Mouse (Mus musculus) splenic B cell, adult 2 months (primary cell): ENCODE measurements around the gene Pigyl.
"Not testable (repeated sequence)": the region's sequence is repeated elsewhere in the genome, so short reads cannot be mapped to it uniquely, and the experiment has no call there.

Experiments used
- DNase-seq: peaks from one replicate; pipeline ENCODE4 v3.0.0-alpha.2; 2011; ENCODE audit warnings: low read depth, low spot score
- H3K27me3 ChIP-seq: 2 replicates; pipeline ENCODE4 v1.6.1; 2012; ENCODE audit warnings: mild to moderate bottlenecking, low read length, moderate library complexity, mixed read lengths; ENCODE audit not compliant: control insufficient read depth, poor library complexity, insufficient read depth, severe bottlenecking
- H3K36me3 ChIP-seq: 2 replicates; pipeline ENCODE4 v1.6.1; 2012; ENCODE audit warnings: mild to moderate bottlenecking, low read length, moderate library complexity, mixed read lengths; ENCODE audit not compliant: control insufficient read depth, poor library complexity, insufficient read depth, severe bottlenecking

Gene Pigyl

DNA sequence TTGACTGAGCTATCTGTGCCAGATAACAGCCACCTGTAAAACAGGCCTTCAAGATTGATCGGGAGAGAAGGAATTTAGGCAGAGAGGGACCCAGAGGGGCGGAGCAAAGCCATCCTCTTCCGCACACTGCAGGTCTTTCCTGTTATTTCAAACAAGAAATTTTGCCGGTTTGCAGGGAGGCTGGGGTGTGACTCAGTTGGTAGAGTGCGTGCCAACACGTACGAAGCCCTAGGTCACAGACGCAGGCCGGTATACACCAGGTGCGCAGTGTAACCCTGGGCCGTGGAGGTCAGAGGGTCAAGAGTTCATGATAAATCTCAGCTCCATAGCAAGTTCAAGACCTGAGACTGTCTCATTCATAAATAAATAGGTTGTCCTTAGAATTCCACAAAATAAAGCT is 24.4 kb upstream of the Pigyl start:
- Histone ChIP-seq H3K27me3 (no peaks in the 10 kb centered on the region), H3K36me3 (peaks cover 3% of the 10 kb centered on the region; the same call in 1 of the 2 replicates)
- no peak for DNase-seq

DNA sequence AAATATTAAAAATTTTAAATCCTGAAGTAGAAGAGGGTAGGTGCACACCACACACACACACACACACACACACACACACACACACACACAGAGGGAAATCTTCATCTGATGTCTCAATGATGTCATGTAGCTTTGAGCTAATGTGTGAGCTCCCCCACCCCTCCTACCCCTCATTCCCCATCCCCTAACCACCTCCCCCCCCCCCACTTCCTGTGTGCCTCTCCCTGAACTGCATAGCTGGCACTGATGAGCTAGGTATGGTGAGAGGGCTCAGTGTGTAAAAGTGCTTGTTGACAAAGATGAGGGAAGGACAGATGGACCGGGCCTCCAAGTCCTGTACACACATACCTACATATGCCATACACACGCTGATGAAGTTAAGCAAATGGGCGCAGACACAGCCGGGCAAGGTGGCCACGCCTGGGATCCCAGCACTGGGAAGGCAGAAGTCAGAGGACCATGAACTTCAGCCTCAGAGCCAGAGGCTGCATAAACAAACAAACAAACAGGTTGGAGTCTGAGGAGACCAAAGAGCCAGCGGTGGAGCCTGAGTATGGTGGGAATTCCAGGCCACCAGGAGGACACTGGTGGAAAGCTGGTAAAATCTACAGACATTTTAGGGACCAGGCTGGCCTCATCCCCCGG is 22.3 kb upstream of the Pigyl start:
- Histone ChIP-seq H3K27me3 (no peaks in the 10 kb centered on the region), H3K36me3 (no peaks in the 10 kb centered on the region)
- DNase-seq: no peak

DNA sequence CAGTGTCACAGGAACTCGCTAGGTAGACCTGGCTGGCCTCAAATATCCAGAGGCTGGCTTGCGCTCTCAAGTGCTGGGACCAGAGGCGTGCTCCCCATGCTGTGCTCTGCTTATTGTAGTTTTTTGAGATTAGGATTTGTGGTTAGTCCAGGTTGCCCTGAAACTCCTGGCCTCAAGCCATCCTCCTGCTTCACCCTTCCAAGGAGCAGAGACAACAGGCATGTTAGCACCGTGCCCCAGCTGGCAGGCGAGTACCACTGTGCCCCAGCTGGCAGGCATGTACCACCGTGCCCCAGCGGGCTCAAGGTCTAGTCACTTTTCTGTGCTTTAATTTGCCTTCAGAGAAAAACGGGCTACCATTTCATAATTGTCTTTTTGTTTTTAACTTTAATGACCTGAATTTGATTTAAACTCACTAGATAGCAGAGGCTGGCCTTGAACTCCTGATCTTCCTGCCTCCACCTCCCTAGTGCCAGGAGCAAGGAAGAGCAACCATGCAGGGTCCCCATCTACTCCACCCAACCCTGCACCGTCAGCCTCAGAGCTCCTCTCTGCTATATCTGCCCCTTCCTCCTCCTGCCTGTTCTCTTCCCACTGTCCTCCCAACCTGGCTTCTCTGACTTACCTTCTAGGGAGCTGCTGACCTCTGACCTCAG is 21.5 kb upstream of the Pigyl start:
- no peaks in the 10 kb centered on the region for H3K36me3 ChIP-seq
- H3K27me3 ChIP-seq: no peaks in the 10 kb centered on the region
- no peak for DNase-seq

DNA sequence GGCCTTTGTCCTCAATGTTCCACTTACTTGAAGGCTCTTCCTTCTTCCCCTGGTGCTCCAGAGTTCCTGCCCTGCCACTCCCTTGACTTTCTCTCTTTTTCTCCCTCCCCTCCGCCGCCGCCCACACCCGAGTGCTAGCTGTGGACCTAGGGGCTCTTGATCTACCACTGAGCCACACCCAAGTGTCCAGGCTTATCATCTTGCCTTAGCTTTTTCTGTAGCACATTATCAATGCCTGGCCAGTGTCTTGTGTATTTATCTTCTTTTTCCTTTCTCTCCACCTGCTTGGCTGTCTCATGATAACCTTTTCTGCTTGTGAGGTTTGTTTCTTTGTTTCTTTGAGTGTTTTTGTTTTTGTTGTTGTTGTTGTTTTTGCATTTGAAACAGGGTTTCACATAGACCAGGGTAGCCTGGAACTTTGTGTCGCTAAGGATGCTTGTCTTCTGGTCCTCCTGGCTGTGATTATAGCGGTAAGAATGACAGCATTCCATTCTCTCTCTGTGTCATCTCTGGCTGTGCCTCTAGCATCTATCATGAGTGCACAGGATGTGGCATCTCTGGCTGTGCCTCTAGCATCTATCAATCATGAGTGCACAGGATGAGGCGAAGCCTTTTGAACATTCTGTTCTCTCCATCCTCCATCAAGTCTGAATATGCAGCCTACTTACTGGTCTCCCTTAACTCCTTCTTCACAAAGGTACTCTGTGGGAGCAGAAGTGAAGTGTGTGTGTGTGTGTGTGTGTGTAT is 20.8 kb upstream of the Pigyl start, which contains the start of gene Acp5:
Gene Acp5 (minus strand): TSS at position 68 of the 747 bp plus-strand sequence.
- Histone ChIP-seq H3K36me3 (no peaks in the 10 kb centered on the region), H3K27me3 (no peaks in the 10 kb centered on the region)
- no peak for DNase-seq

DNA sequence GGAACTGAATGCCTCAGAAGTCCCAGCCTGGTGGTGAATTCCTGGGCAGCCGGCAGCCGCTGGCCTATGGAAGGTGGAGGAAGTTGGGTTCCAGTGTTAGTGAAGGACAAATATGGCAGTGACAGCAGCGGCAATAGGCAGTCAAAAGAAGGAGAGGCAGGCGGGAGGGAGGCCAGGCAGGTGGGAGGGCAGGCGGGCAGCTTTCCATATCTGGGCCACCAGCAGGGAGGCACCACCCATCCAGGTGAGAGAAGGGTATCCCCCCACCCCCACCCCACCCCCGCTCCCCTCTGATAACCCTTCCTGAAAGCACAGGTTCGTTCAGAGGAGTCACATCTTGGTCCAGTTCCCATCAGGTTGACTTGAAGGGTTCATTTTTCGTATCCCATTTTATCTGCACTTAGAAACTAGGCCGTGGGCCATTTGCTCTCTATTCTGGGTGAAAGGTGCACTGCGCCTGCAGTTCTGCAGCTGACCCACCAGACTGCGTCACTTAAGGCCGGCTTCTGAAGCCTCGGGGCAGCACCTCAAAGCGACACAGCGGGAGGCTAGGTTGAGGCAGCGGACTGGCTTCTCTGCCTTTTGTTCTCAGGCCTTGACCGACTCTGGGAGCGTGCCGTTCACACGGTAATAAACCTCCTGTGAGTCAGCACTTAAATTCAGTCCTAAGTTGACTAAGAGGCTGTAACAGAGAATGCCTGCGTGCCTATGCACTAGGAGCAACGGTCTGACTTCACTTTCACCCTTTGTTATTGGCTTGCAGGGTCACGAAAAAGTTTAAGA is 19.7 kb upstream of the Pigyl start:
- no peaks in the 10 kb centered on the region for H3K27me3 ChIP-seq
- H3K36me3 ChIP-seq: no peaks in the 10 kb centered on the region
- DNase-seq: no peak

DNA sequence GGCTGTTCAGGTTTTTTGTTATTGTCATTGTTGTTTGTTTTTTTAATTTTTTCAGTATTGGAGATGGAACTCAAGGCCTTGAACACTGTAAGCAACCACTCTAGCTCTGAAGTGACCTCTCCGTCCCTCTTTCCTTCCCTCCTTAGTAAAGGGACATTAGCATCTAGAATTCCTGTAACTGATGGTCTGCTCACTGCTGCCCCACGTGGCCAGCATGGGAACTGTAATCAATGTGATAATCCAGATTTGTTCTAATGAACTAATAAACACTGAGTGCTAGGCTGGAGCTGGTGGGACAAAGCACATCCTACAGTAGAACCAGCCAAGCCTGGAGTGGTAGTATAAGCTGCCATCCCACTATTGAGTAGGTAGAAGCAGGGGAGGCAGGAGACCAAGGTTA is 18.2 kb upstream of the Pigyl start:
- no peaks in the 10 kb centered on the region for H3K36me3 ChIP-seq
- peak; percentile 70 for DNase-seq

DNA sequence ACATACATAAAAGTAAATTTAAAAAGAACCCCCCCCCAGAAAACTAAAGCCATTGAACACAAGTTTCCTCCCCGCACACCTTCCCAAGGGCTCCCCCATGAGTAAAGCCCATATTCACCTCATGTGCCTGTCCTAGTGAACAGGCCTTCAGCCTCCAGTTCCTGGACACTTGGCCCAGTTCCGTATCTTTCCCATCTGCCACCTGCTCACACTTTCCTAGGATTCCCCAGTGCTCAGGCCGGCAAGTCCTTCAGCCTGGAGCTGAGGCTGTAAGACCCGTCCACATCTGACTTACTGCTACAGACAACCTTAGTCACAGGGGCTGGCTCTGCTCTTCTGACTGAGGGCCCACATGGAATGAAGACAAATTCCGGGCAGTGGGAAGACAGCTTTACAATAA is 16.9 kb upstream of the Pigyl start:
- no peaks in the 10 kb centered on the region for H3K27me3 ChIP-seq
- no peaks in the 10 kb centered on the region for H3K36me3 ChIP-seq
- no peak for DNase-seq

More for the DNA sequence above, 18.2 kb upstream of the Pigyl start:
- H3K27me3 ChIP-seq: no peaks in the 10 kb centered on the region

DNA sequence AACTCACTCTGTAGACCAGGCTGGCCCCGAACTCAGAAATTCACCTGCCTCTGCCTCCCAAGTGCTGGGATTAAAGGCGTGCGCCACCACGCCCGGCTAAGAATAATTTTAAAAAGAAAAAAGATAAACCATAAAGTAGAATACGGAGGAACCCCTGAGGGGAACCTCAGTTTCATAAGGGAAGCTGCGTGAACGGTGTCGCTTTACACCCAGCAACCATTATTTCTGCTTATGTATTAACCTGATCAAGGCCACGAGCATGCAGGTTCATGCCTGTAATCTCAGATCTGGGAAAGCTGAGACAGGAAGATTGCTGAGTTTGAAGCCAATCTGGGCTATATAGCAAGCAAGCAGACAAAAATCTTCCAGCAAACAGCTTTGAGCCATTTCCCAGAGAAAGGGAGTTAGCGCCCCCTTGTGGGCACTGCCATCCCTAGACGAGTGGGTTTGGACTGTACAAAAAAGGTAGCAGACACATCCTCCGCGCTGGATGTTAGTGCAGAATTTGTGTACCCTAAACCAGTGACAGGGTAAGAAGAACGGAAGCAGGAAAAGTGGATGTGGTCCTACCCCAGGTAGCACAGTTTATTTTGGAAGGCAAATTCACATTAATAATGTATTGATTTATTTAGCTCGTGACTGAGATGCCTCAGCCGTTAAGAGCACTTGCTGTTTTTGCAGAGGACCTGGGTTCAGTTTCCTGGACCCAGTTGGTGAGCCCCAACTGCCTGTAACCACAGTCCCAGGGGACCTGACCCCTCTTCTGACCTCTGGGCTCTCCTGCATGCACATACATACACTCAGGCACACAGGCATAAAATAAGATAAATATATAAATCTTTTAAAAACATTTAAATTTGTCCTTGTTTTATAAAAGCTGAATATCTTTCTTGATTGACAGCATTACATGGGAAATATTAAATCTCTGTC is 13.3 kb upstream of the Pigyl start:
- H3K27me3 ChIP-seq: no peaks in the 10 kb centered on the region
- peak; percentile 92 for DNase-seq
- H3K36me3 ChIP-seq: no peaks in the 10 kb centered on the region

DNA sequence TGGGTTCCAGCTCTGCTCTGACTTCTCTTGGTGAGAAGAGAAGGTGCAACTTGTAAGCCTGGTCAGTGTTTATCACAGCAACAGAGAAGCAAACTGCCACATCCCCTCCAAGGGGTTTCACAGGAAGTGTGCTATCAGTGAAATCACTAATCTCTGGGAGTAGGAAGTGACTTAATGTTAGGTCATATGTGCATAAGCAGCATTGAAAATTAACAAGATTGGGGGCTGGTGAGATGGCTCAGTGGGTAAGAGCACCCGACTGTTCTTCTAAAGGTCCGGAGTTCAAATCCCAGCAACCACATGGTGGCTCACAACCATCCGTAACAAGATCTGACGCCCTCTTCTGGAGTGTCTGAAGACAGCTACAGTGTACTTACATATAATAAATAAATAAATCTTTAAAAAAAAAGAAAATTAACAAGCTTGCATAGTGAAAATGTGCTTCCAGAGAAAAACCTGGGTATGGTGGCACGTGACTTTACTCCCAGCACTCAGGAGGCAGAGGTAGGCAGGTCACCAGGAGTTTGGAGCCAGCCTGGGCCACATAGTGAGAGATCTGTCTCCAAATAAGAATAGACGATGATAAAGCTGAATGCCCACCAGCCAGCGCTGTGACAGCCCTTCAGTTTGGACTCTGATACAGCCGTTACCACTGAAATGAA is 12.2 kb upstream of the Pigyl start:
- no peaks in the 10 kb centered on the region for H3K36me3 ChIP-seq
- DNase-seq: no peak
- H3K27me3 ChIP-seq: no peaks in the 10 kb centered on the region

DNA sequence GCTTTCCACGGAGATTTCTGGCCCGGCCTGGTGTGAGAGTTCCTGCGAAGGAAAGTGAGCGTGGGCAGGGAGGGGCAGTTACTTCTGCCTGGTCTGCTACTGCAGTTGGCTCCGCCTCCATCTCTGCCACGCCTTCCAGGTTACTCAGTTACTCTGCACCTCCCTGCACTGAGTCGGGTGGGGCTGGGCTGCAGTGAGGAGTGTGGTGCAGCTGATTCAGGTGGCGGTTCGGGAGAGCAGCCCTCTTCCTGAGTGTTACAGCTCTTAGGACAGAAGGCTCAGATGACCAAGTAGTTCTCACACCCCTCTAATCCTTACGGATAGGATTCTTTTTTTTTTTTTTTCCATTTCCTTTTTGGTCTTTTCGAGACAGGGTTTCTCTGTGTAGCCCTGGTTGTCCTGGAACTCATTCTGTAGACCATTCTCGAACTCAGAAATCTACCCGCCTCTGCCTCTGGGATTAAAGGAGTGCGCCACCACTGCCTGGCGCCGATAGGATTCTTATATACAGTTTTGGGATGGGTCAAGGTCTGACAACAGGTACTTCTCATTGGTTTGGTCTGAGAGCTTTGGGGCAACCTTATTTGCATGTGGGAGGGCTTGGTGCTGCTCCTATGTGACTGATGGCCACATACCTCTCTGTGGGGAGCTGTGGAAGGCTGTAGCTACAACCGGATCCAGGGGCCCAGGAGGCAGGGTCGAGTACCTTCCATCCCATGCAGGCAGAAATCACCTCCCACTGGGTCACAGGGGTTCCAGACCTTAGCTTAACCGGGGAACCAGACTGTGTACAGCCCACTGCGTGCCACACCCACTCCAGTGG is 7.0 kb upstream of the Pigyl start:
- Histone ChIP-seq H3K36me3 (no peaks in the 10 kb centered on the region), H3K27me3 (no peaks in the 10 kb centered on the region)
- no peak for DNase-seq

DNA sequence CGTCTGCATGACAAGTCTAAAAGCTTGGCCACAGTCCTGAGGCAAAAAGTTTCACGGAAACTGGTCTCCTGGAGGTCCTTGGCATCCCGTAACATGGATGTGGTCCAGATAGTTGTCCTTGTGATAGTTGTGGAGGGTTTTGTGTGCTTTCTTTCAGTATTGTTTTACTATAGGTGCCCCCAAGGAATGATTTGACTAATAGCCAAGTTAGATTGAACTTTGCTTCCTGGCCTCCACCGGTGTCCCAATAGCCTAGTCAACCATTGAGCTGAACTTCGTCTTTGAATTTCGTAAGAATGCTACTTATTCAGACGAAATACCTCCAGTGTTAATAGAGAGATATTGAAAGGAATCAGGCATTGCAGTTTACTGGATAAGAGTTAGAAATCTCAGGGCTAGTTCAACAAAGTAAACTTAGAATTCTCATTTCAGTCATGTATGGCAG is 6.4 kb upstream of the Pigyl start:
- not testable (repeated sequence) for H3K36me3 ChIP-seq, DNase-seq, H3K27me3 ChIP-seq

DNA sequence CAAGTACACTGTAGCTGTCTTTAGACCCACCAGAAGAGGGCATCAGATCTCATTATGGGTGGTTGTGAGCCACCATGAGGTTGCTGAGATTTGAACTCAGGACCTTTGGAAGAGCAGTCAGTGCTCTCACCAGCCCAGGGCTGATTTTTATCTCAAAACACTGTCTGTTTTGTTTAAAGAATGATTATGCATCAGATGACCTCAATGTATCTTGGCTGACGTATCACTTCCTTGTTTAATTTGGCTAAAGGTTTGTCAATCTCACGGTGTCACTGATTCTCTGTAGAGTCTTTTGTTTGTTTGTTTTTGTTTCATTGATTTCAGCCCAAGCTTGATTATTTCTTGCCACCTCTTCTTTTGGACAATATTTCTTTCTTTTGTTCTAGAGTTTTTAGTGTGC is 5.7 kb upstream of the Pigyl start:
- Histone ChIP-seq H3K36me3 (no peaks in the 10 kb centered on the region), H3K27me3 (no peaks in the 10 kb centered on the region)
- no peak for DNase-seq

DNA sequence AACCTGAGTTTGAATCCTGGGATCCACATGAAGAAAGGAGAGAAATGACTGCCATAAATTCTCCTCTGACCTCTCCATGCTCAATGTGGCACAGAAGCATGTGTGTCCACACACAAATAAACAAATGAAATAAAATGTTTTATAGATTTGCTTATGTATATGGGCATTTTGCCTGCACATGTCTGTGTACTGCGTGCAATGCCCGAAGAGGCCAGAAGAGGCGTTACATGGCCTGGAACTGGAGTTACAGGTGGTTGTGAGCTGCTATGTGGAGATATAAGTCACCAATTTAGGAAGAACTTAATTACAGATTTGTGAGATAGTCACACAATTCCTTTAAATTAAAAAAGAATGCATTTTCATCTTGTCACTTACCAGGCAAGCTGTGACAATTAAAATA is 2.8 kb upstream of the Pigyl start:
- H3K36me3 ChIP-seq: no peaks in the 10 kb centered on the region
- H3K27me3 ChIP-seq: no peaks in the 10 kb centered on the region
- no peak for DNase-seq
